Mouse (Mus musculus): Measurements from ENCODE around the gene Cc2d2a. TPM values are rescaled to one million over a fixed set of nuclear protein-coding genes. Genes with fewer than 3 reads are reported as not detected.

The Cc2d2a gene
- 1.0 TPM for polyA plus RNA-seq (2017; shearing (Covaris generic))

DNA sequence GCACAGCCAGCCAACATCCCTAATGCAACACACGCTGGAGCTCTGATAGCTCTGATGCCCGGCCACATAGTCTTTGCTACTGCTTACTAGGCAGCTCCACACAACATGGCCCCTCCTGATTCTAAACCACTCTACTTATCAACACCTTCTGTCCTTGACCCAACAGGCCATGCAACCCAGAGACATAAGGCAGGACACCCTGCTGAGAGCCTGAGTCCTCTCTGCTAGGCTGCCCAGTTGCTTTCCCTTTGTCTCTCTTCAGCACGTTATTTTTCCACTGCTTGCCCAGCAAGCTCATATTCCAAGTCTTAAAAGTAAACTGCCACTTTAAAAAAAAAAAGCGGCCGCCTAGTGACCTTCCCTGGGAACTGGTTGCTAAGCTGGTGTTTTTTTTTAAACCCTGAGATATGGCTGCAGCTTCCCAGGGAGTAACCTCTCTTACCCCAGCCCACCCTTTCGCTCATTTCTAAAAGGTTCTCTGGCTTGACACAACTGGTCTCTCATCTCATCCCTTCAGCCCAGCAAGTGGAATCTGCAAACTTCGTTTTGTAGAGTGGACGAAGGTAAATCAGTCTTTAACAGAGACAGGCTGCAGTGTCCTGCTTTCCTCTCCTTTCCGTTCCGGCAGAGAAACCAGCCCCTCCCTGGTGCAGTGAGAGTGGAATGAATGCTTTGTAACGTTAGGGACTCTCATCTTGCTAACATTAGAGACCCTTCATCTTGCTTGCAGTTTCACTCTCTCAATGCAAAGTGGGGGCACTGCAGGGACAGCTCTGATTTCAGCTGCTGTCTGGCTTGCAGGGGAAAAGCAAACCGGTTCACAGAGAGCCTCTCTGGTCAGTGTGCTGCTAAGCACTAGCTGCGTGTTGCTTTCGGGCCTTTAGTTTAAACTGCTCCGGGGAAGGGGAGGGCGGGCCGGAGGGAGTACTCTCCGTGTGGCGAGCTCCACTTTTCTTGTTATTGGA is at the start of gene Cc2d2a:
Gene Cc2d2a (plus strand): TSS at position 350 of the 965 bp plus-strand sequence.

Other genes with a start within 250 kb of the Cc2d2a start
- gene C1qtnf7, start 146.8 kb upstream of the Cc2d2a start, polyA plus RNA-seq (2017; shearing (Covaris generic)), result not detected
- gene Bst1, start 156.5 kb downstream of the Cc2d2a start, polyA plus RNA-seq (2017; shearing (Covaris generic)), result 0.31 TPM
- gene Fbxl5, start 159.3 kb downstream of the Cc2d2a start, polyA plus RNA-seq (2017; shearing (Covaris generic)), result 70.6 TPM
- 29.4 TPM for gene Cd38, start 206.2 kb downstream of the Cc2d2a start, polyA plus RNA-seq (2017; shearing (Covaris generic))